Mouse (Mus musculus) heart, postnatal 36 days (tissue): Measurements from ENCODE around the gene Gpr137c. TPM values are rescaled to one million over a fixed set of nuclear protein-coding genes. Genes with fewer than 3 reads are reported as not detected.

Experiments used
- DNase-seq, 2 experiments: peaks; one replicate each; pipeline ENCODE4 v3.0.0; 2021 to 2022
- intact Hi-C: fragments of 180-260 bp; cut with DNase I; formaldehyde crosslinking; loops from one replicate; pipeline ENCODE4 v1.15.1; 2025
- total RNA-seq, 2 experiments: library from RNA; stranded (reverse); gene quantifications; 2 replicates each; pipeline ENCODE4 v1.2.3; 2021

Gene Gpr137c
- total RNA-seq, 2 experiments from 2014 or later: 4.9 to 5.7 TPM

DNA sequence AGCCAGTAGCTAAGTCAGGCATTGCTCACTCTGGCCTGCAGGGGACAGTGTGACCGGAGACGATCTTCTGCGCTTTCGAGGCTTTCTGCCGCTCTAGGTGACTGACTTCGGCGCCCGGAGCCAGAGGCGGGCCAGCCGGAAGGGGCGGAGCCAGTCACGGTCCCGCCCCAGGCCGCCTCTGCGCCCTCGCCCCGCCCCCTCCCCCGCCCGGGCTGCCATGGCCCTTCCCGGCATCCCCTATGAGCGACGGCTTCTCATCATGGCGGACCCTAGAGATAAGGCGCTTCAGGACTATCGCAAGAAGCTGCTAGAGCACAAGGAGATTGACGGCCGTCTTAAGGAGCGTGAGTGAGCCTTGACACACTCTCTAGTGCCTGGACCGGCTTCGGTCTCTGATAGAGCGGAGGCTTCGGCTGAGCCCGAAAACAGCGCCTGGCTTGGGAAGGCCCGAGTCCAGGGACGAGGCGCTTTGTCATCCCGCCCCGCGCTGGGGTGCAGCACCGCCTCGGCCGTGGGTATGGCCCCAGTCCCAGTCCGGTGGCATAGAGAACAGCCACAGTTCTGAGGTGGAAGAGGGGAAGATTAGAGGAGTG lies 110.2 kb downstream of the Gpr137c start, which contains the start of gene Psmc6:
Psmc6 (plus strand) TSS at position 200 of the 593 bp plus-strand sequence.
- peak; percentile 89 to 90 for DNase-seq
- intact Hi-C loops: loop anchor here (2.0 to 5.0 kb wide), 3 partner anchors 21 to 112 kb away; partner anchors contain the start of genes Gpr137c and Styx

Other genes starting within 250 kb of the Gpr137c start
- gene Ptger2, start 231.5 kb upstream of the Gpr137c start, total RNA-seq: under 1 TPM; 0.22 TPM
- gene Txndc16, start 611 bp downstream of the Gpr137c start, total RNA-seq: 10 to 100 TPM in 1 of 2 experiments, 1 to 10 TPM in 1; 9.9 to 13.5 TPM
- 10 to 100 TPM; 20.9 to 21.8 TPM for gene Ero1l, start 99.1 kb downstream of the Gpr137c start, total RNA-seq
- gene Psmc6, start 110.1 kb downstream of the Gpr137c start, total RNA-seq: 100 to 1,000 TPM in 1 of 2 experiments, 10 to 100 TPM in 1; 93.4 to 113 TPM
- 10 to 100 TPM; 29.0 to 33.2 TPM for gene Styx, start 131.4 kb downstream of the Gpr137c start, total RNA-seq
- gene Gnpnat1, start 185.2 kb downstream of the Gpr137c start, total RNA-seq: 10 to 100 TPM; 10.7 to 13.6 TPM